In genomic region chr9:20818236-20818635, GRCm38 (mm10) we compare ENCODE assay signal across 31 mouse cellular contexts. TPM values are rescaled to one million over a fixed set of nuclear protein-coding genes. Genes with fewer than 3 reads are reported as not detected.
DNase-seq lines count a peak whose midpoint lies in the region; ATAC-seq and TF ChIP-seq lines count a peak whose summit lies in the region.
"Had no signal": no experiment of that assay in that cellular context is flagged by ENCODE, and none has a peak within 500 bp of the region (broad histone marks: within the 10 kb centered on the region; RNA-seq: fewer than 3 reads in every experiment).

Rdh8 (plus strand) TSS chr9:20818503.

- H3K79me2 ChIP-seq in liver, adult 2 months (ENCODE audit: control insufficient read depth, insufficient read depth, low read length): no peaks in the 10 kb centered on the region

- no peak for TF ChIP-seq POLR2A in liver, adult 2 months (IDR thresholded peaks at IDR 0.05; ENCODE audit: extremely low read depth, insufficient read depth, low read length)

- no peak for ATAC-seq in liver, postnatal 0 days
- 0 out of 2 replicates have a peak, but pooled peaks have one; percentile 33 for ATAC-seq in erythroblast, adult 5-6 weeks (replicated peaks; ENCODE audit: low FRiP score, poor library complexity, severe bottlenecking)
- ATAC-seq: activated CD4-positive, CD25-positive, alpha-beta regulatory T cell, adult 4 months; forebrain, embryonic 15.5 days; hindbrain, embryonic 16.5 days; intestine, embryonic 15.5 days had no signal

- H3K27me3 ChIP-seq in liver, adult 2 months (ENCODE audit: control insufficient read depth, insufficient read depth, low read length): peaks cover 5% of the 10 kb centered on the region; the same call in 1 of the 2 replicates
- H3K27me3 ChIP-seq in liver, postnatal 0 days (ENCODE audit: insufficient read depth, low read length): peaks cover 16% of the 10 kb centered on the region; the same call in 1 of the 2 replicates
- H3K27me3 ChIP-seq: forebrain, embryonic 15.5 days had no signal

- H3K27ac ChIP-seq in liver, adult 2 months (replicated peaks; ENCODE audit: insufficient read depth, low read depth, low read length): no peak within 1 kb of the TSS
- H3K27ac ChIP-seq in liver, postnatal 0 days (ENCODE audit: low read depth): no peak within 1 kb of the TSS
- H3K27ac ChIP-seq in layer of hippocampus, adult 2 months: no peak within 1 kb of the TSS
- H3K27ac ChIP-seq: embryonic facial prominence, embryonic 12.5 days; embryonic facial prominence, embryonic 15.5 days; forebrain, embryonic 12.5 days; forebrain, embryonic 15.5 days; hindbrain, embryonic 10.5 days; hindbrain, embryonic 13.5 days; intestine, embryonic 15.5 days had no signal

- H3K9me3 ChIP-seq in liver, postnatal 0 days (ENCODE audit: low read length): no peaks in the 10 kb centered on the region
- H3K9me3 ChIP-seq: embryonic facial prominence, embryonic 12.5 days; embryonic facial prominence, embryonic 15.5 days; forebrain, embryonic 12.5 days; forebrain, embryonic 15.5 days; hindbrain, embryonic 13.5 days; intestine, embryonic 15.5 days had no signal

- H3K4me1 ChIP-seq in liver, adult 2 months (ENCODE audit: control insufficient read depth, insufficient read depth, low read length): no peaks in the 10 kb centered on the region
- H3K4me1 ChIP-seq in liver, postnatal 0 days (ENCODE audit: insufficient read depth): peaks cover 3% of the 10 kb centered on the region; the same call in 1 of the 2 replicates

- H3K4me3 ChIP-seq in liver, adult 2 months (ENCODE audit: insufficient read depth, low read depth, low read length): no peak within 1 kb of the TSS
- no peak within 1 kb of the TSS for H3K4me3 ChIP-seq in liver, postnatal 0 days (ENCODE audit: low read depth, low read length)
- no peak within 1 kb of the TSS for H3K4me3 ChIP-seq in layer of hippocampus, adult 2 months
- H3K4me3 ChIP-seq: embryonic facial prominence, embryonic 12.5 days; embryonic facial prominence, embryonic 15.5 days; erythroblast, embryonic 14.5 days; forebrain, embryonic 12.5 days; forebrain, embryonic 15.5 days; hindbrain, embryonic 10.5 days; hindbrain, embryonic 13.5 days; intestine, embryonic 15.5 days had no signal

- peak; percentile 30 to 62 for DNase-seq in adrenal gland, adult (ENCODE audit: inconsistent age in 2 of 2, low spot score in 1 of 2)
- no peak for DNase-seq in adrenal gland, postnatal 10 days
- peak; percentile 48 for DNase-seq in liver, adult 2 months (ENCODE audit: extremely low read depth, low read depth, low spot score)
- DNase-seq in liver, postnatal 0 days: no peak
- no peak for DNase-seq in layer of hippocampus, adult 2 months (ENCODE audit: low spot score in 2 of 2)
- DNase-seq: cerebellum, adult 2 months; cerebellum, adult 9-11 months; cerebellum, postnatal 25 days; gastrocnemius, postnatal 14 days; heart, adult 11 months had no signal

- no peak for TF ChIP-seq CTCF in liver, adult 2 months (IDR thresholded peaks at IDR 0.05; ENCODE audit: low read depth, low read length)
- no peak for TF ChIP-seq CTCF in liver, postnatal 0 days (IDR thresholded peaks at IDR 0.05; ENCODE audit: low read depth)
- TF ChIP-seq CTCF in layer of hippocampus, adult 2 months (conservative IDR thresholded peaks at IDR 0.05): no peak

- no peaks in the 10 kb centered on the region for H3K36me3 ChIP-seq in liver, adult 2 months (ENCODE audit: control insufficient read depth, insufficient read depth, low read length)
- H3K36me3 ChIP-seq in liver, postnatal 0 days (replicated peaks; ENCODE audit: insufficient read depth, low read length): no peaks in the 10 kb centered on the region
- H3K36me3 ChIP-seq: embryonic facial prominence, embryonic 12.5 days; embryonic facial prominence, embryonic 15.5 days; forebrain, embryonic 12.5 days; forebrain, embryonic 15.5 days; hindbrain, embryonic 10.5 days; hindbrain, embryonic 13.5 days; intestine, embryonic 15.5 days had no signal

- no peak within 1 kb of the TSS for H3K9ac ChIP-seq in liver, adult 2 months (ENCODE audit: low read depth, low read length)
- H3K9ac ChIP-seq in liver, postnatal 0 days (replicated peaks): no peak within 1 kb of the TSS
- H3K9ac ChIP-seq: embryonic facial prominence, embryonic 12.5 days; embryonic facial prominence, embryonic 15.5 days; forebrain, embryonic 12.5 days; forebrain, embryonic 15.5 days; hindbrain, embryonic 13.5 days; intestine, embryonic 15.5 days had no signal

- TF ChIP-seq EP300 in liver, postnatal 0 days (IDR thresholded peaks at IDR 0.05; ENCODE audit: low read depth): no peak

- WGBS in liver, adult 2 months: 46% methylated on average over 6 of the region's 6 CpGs
- 71% methylated on average over 6 of the region's 6 CpGs for WGBS in liver, postnatal 0 days (ENCODE audit: insufficient replicate concordance)

- H3K4me2 ChIP-seq in liver, postnatal 0 days (ENCODE audit: low read depth, low read length): no peak within 1 kb of the TSS
- H3K4me2 ChIP-seq: embryonic facial prominence, embryonic 12.5 days; embryonic facial prominence, embryonic 15.5 days; forebrain, embryonic 12.5 days; forebrain, embryonic 15.5 days; heart, embryonic 11.5 days; hindbrain, embryonic 13.5 days; intestine, embryonic 15.5 days had no signal

RNA-seq across cellular contexts. Expression of gene Rdh8, which starts in this region (rescaled TPM):
- not detected for total RNA-seq in adrenal gland, postnatal 10 days (2021)
- not detected in 2 replicates for total RNA-seq in liver, adult 2 months (2014; rRNA removed)
- not detected in 2 replicates for polyA plus RNA-seq in liver, adult 2 months (2012; rRNA removed)
- polyA plus RNA-seq in liver, postnatal 0 days (2015; fragmentation: Nextera tagmentation; extraction: Ambion mirVana): not detected in 2 replicates
- total RNA-seq in erythroblast, adult 5-6 weeks (2015; ENCODE audit: low replicate concordance): not detected in 2 replicates
- total RNA-seq in erythroblast, adult 5-6 weeks (2017; ENCODE audit: low replicate concordance): not detected in 2 replicates
- not detected for total RNA-seq in layer of hippocampus, adult 2 months (2021)
- total RNA-seq: adrenal gland, adult 18-20 months; adrenal gland, postnatal 36 days; common myeloid progenitor, adult 5-6 weeks; ES-E14; gastrocnemius, postnatal 4 days; heart, adult 8-10 months; heart, postnatal 25 days had no signal
- polyA plus RNA-seq: activated CD4-positive, CD25-positive, alpha-beta regulatory T cell, adult 4 months; cerebellum, adult 2 months; embryonic facial prominence, embryonic 12.5 days; embryonic facial prominence, embryonic 15.5 days; erythroblast, embryonic 14.5 days; forebrain, embryonic 12.5 days; forebrain, embryonic 15.5 days; heart, embryonic 11.5 days; heart, embryonic 14.5 days; heart, postnatal 0 days; hindbrain, embryonic 10.5 days; hindbrain, embryonic 13.5 days; hindbrain, embryonic 16.5 days; intestine, embryonic 15.5 days had no signal

Comparison
In these comparisons a context has a peak if more than half of its experiments do, and no peak if none do; other contexts are left out.
1. DNase-seq: peak in adrenal gland, adult (2 of 2); none in adrenal gland, postnatal 10 days (single experiment), liver, postnatal 0 days (single experiment) and layer of hippocampus, adult 2 months (0 of 2).
2. Peak in DNase-seq in liver, adult 2 months; RNA of the gene not detected or under 1 TPM.
3. Peak in ATAC-seq in erythroblast, adult 5-6 weeks; RNA of the gene not detected or under 1 TPM.